Mouse (Mus musculus): Measurements from ENCODE around the gene Adat3. TPM values are rescaled to one million over a fixed set of nuclear protein-coding genes. Genes with fewer than 3 reads are reported as not detected.

Gene Adat3
- polyA plus RNA-seq, 1 experiment from 2014 or later: 5.8 TPM

GRCm38 (mm10) chr10:80618181-80618580 is 15.5 kb downstream of the Adat3 start:
- WGBS: 75% methylated on average over 9 of the region's 9 CpGs
- H3K27me3 ChIP-seq (ENCODE audit: control insufficient read depth, insufficient read depth, low read length): no peaks in the 10 kb centered on the region
- no peak overlapping the region for H3K9ac ChIP-seq (replicated peaks; ENCODE audit: low read length)
- H3K36me3 ChIP-seq (replicated peaks; ENCODE audit: control insufficient read depth, insufficient read depth, low read depth, low read length): no peaks in the 10 kb centered on the region; the same call in 1 of the 2 replicates
- no peaks in the 10 kb centered on the region for H3K4me1 ChIP-seq (ENCODE audit: control insufficient read depth, insufficient read depth, low read length)
- no peak overlapping the region for H3K4me2 ChIP-seq (ENCODE audit: low read depth, low read length)
- no peak overlapping the region for H3K4me3 ChIP-seq (ENCODE audit: low read depth, low read length)
- ATAC-seq (replicated peaks; ENCODE audit: insufficient number of reproducible peaks, low FRiP score, low TSS enrichment, low read depth) (no peak), DNase-seq (ENCODE audit: low spot score) (no peak)
- no peak overlapping the region for H3K27ac ChIP-seq (replicated peaks; ENCODE audit: low read depth, low read length)
- no peaks in the 10 kb centered on the region for H3K9me3 ChIP-seq (replicated peaks; ENCODE audit: control insufficient read depth, low read length)

GRCm38 (mm10) chr10:80619465-80620244 is 17.0 kb downstream of the Adat3 start:
- Histone ChIP-seq H3K4me2 (ENCODE audit: low read depth, low read length) (no peak overlapping the region), H3K4me1 (ENCODE audit: control insufficient read depth, insufficient read depth, low read length) (peaks cover 4% of the 10 kb centered on the region; the same call in 1 of the 2 replicates), H3K27me3 (ENCODE audit: control insufficient read depth, insufficient read depth, low read length) (no peaks in the 10 kb centered on the region), H3K4me3 (ENCODE audit: low read depth, low read length) (no peak overlapping the region), H3K9me3 (replicated peaks; ENCODE audit: control insufficient read depth, low read length) (no peaks in the 10 kb centered on the region), H3K9ac (replicated peaks; ENCODE audit: low read length) (no peak overlapping the region), H3K27ac (replicated peaks; ENCODE audit: low read depth, low read length) (no peak overlapping the region), H3K36me3 (replicated peaks; ENCODE audit: control insufficient read depth, insufficient read depth, low read depth, low read length) (no peaks in the 10 kb centered on the region; the same call in 1 of the 2 replicates)
- WGBS: 35% methylated on average over 8 of the region's 8 CpGs
- DNase-seq (ENCODE audit: low spot score) (peak; percentile 28), ATAC-seq (replicated peaks; ENCODE audit: insufficient number of reproducible peaks, low FRiP score, low TSS enrichment, low read depth) (no peak)

- no peaks in the 10 kb centered on the region for H3K9me3 ChIP-seq (replicated peaks; ENCODE audit: control insufficient read depth, low read length)
- 87% methylated on average over 9 of the region's 9 CpGs for WGBS
- H3K4me1 ChIP-seq (ENCODE audit: control insufficient read depth, insufficient read depth, low read length): peaks cover 4% of the 10 kb centered on the region; the same call in 1 of the 2 replicates
- H3K9ac ChIP-seq (replicated peaks; ENCODE audit: low read length): no peak overlapping the region
- H3K36me3 ChIP-seq (replicated peaks; ENCODE audit: control insufficient read depth, insufficient read depth, low read depth, low read length): no peaks in the 10 kb centered on the region; the same call in 1 of the 2 replicates
- H3K4me3 ChIP-seq (ENCODE audit: low read depth, low read length): no peak overlapping the region
- no peak overlapping the region for H3K27ac ChIP-seq (replicated peaks; ENCODE audit: low read depth, low read length)
- H3K27me3 ChIP-seq (ENCODE audit: control insufficient read depth, insufficient read depth, low read length): no peaks in the 10 kb centered on the region
- ATAC-seq (replicated peaks; ENCODE audit: insufficient number of reproducible peaks, low FRiP score, low TSS enrichment, low read depth): no peak
- no peak for DNase-seq (ENCODE audit: low spot score)
- H3K4me2 ChIP-seq (ENCODE audit: low read depth, low read length): no peak overlapping the region
Observed at GRCm38 (mm10) chr10:80620365-80620764, 17.7 kb downstream of the Adat3 start.

- Histone ChIP-seq H3K4me1 (ENCODE audit: control insufficient read depth, insufficient read depth, low read length) (peaks cover 4% of the 10 kb centered on the region; the same call in 1 of the 2 replicates), H3K4me3 (ENCODE audit: low read depth, low read length) (peak overlapping the region; percentile 90), H3K36me3 (replicated peaks; ENCODE audit: control insufficient read depth, insufficient read depth, low read depth, low read length) (no peaks in the 10 kb centered on the region), H3K9me3 (replicated peaks; ENCODE audit: control insufficient read depth, low read length) (no peaks in the 10 kb centered on the region), H3K4me2 (ENCODE audit: low read depth, low read length) (peak overlapping the region; percentile 60), H3K9ac (replicated peaks; ENCODE audit: low read length) (peak overlapping the region; percentile 25), H3K27ac (replicated peaks; ENCODE audit: low read depth, low read length) (0 out of 2 replicates have a peak overlapping the region, but pooled peaks have one; percentile 8), H3K27me3 (ENCODE audit: control insufficient read depth, insufficient read depth, low read length) (no peaks in the 10 kb centered on the region)
- WGBS: 63% methylated on average over 16 of the region's 16 CpGs
- no peak for ATAC-seq (replicated peaks; ENCODE audit: insufficient number of reproducible peaks, low FRiP score, low TSS enrichment, low read depth)
- no peak for DNase-seq (ENCODE audit: low spot score)
Observed at GRCm38 (mm10) chr10:80620796-80621689, 18.4 kb downstream of the Adat3 start.

- Histone ChIP-seq H3K4me1 (ENCODE audit: control insufficient read depth, insufficient read depth, low read length) (peaks cover 4% of the 10 kb centered on the region; the same call in 1 of the 2 replicates), H3K4me2 (ENCODE audit: low read depth, low read length) (peak overlapping the region; percentile 60), H3K36me3 (replicated peaks; ENCODE audit: control insufficient read depth, insufficient read depth, low read depth, low read length) (no peaks in the 10 kb centered on the region), H3K27me3 (ENCODE audit: control insufficient read depth, insufficient read depth, low read length) (no peaks in the 10 kb centered on the region), H3K9ac (replicated peaks; ENCODE audit: low read length) (peak overlapping the region; percentile 25), H3K4me3 (ENCODE audit: low read depth, low read length) (peak overlapping the region; percentile 90), H3K27ac (replicated peaks; ENCODE audit: low read depth, low read length) (0 out of 2 replicates have a peak overlapping the region, but pooled peaks have one; percentile 8), H3K9me3 (replicated peaks; ENCODE audit: control insufficient read depth, low read length) (no peaks in the 10 kb centered on the region)
- 5% methylated on average over 9 of the region's 9 CpGs for WGBS
- ATAC-seq (replicated peaks; ENCODE audit: insufficient number of reproducible peaks, low FRiP score, low TSS enrichment, low read depth) (no peak), DNase-seq (ENCODE audit: low spot score) (no peak)
Observed at GRCm38 (mm10) chr10:80621690-80621939, 18.9 kb downstream of the Adat3 start.

- peak; percentile 100 for DNase-seq (ENCODE audit: low spot score)
- Histone ChIP-seq H3K27ac (replicated peaks; ENCODE audit: low read depth, low read length) (peak overlapping the region; percentile 78), H3K9ac (replicated peaks; ENCODE audit: low read length) (peak overlapping the region; percentile 84), H3K9me3 (replicated peaks; ENCODE audit: control insufficient read depth, low read length) (no peaks in the 10 kb centered on the region), H3K27me3 (ENCODE audit: control insufficient read depth, insufficient read depth, low read length) (no peaks in the 10 kb centered on the region), H3K4me1 (ENCODE audit: control insufficient read depth, insufficient read depth, low read length) (peaks cover 4% of the 10 kb centered on the region; the same call in 1 of the 2 replicates), H3K4me3 (ENCODE audit: low read depth, low read length) (peak overlapping the region; percentile 90), H3K4me2 (ENCODE audit: low read depth, low read length) (peak overlapping the region; percentile 60), H3K36me3 (replicated peaks; ENCODE audit: control insufficient read depth, insufficient read depth, low read depth, low read length) (no peaks in the 10 kb centered on the region)
- peak; percentile 91 for ATAC-seq (replicated peaks; ENCODE audit: insufficient number of reproducible peaks, low FRiP score, low TSS enrichment, low read depth)
- WGBS: under 1% methylated on average over 64 of the region's 64 CpGs
Observed at GRCm38 (mm10) chr10:80621940-80622660, 19.4 kb downstream of the Adat3 start.

- DNase-seq (ENCODE audit: low spot score) (peak; percentile 52), ATAC-seq (replicated peaks; ENCODE audit: insufficient number of reproducible peaks, low FRiP score, low TSS enrichment, low read depth) (peak; percentile 12; the same call in 1 of the 2 replicates)
- Histone ChIP-seq H3K9me3 (replicated peaks; ENCODE audit: control insufficient read depth, low read length) (no peaks in the 10 kb centered on the region), H3K4me1 (ENCODE audit: control insufficient read depth, insufficient read depth, low read length) (peaks cover 4% of the 10 kb centered on the region; the same call in 1 of the 2 replicates), H3K4me3 (ENCODE audit: low read depth, low read length) (peak within 1 kb of the TSS; percentile 90), H3K36me3 (replicated peaks; ENCODE audit: control insufficient read depth, insufficient read depth, low read depth, low read length) (no peaks in the 10 kb centered on the region), H3K27ac (replicated peaks; ENCODE audit: low read depth, low read length) (peak within 1 kb of the TSS; percentile 82), H3K4me2 (ENCODE audit: low read depth, low read length) (peak within 1 kb of the TSS; percentile 85), H3K9ac (replicated peaks; ENCODE audit: low read length) (peak within 1 kb of the TSS; percentile 84), H3K27me3 (ENCODE audit: control insufficient read depth, insufficient read depth, low read length) (no peaks in the 10 kb centered on the region)
- under 1% methylated on average over 82 of the region's 85 CpGs for WGBS
Observed at GRCm38 (mm10) chr10:80622661-80623456, 20.2 kb downstream of the Adat3 start, which contains the start of gene Csnk1g2. Csnk1g2 (plus strand) TSS chr10:80622838.

All from embryonic facial prominence, embryonic 11.5 days (tissue).